Mouse (Mus musculus) heart, postnatal 14 days (tissue): Measurements from ENCODE around the gene She. TPM values are rescaled to one million over a fixed set of nuclear protein-coding genes. Genes with fewer than 3 reads are reported as not detected.
A peak's percentile ranks its signal among the peaks of the same experiment; 100 is the strongest.

Experiments
- DNase-seq, 2 experiments: peaks; one replicate each; pipeline ENCODE4 v3.0.0; 2021 to 2022
- intact Hi-C: fragments of 180-260 bp; cut with DNase I; formaldehyde crosslinking; loops from one replicate; pipeline ENCODE4 v1.15.1; 2025
- total RNA-seq, 2 experiments: library from RNA; stranded (reverse); gene quantifications; 2 replicates each; pipeline ENCODE4 v1.2.3; 2021

She gene
- total RNA-seq, 2 experiments from 2014 or later: 18.1 TPM

GRCm38 (mm10) chr3:89875781-89876180 lies 44.6 kb downstream of the She start:
- intact Hi-C loops: loop anchor here (5.0 kb wide), 1 partner anchor 37 kb away; the partner anchor contains the start of gene Il6ra
- DNase-seq: no peak

DNA sequence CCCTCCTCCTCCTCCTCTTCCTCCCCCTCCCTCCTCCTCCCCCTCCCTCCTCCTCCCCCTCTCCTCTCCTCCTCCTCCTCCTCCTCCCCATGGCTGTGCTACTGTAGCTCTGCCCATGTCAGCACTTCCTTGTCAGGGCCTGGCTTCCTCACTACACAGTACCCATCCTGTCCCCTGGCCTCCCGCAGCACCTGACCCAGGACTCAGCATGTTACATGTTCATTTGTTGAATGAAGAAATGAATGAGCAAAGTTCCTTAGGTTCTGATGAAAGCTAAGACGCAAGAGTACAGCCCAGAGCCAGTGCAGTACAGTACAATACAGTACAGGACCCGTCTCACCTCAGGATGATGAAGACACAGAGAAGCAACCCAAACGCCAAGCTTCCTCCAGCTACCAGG lies 45.3 kb downstream of the She start:
- intact Hi-C loops: loop anchor here (5.0 kb wide), 1 partner anchor 36 kb away; the partner anchor contains the start of gene Il6ra

GRCm38 (mm10) chr3:89877129-89877528 lies 46.0 kb downstream of the She start:
- DNase-seq: no peak
- intact Hi-C loops: loop anchor here (5.0 kb wide), 1 partner anchor 35 kb away; the partner anchor contains the start of gene Il6ra

More for the DNA sequence above, 45.3 kb downstream of the She start:
- no peak for DNase-seq

- intact Hi-C loops: loop anchor here (5.0 kb wide), 1 partner anchor 34 kb away; the partner anchor contains the start of gene Il6ra
Measured at GRCm38 (mm10) chr3:89878456-89878855, 47.3 kb downstream of the She start.

DNA sequence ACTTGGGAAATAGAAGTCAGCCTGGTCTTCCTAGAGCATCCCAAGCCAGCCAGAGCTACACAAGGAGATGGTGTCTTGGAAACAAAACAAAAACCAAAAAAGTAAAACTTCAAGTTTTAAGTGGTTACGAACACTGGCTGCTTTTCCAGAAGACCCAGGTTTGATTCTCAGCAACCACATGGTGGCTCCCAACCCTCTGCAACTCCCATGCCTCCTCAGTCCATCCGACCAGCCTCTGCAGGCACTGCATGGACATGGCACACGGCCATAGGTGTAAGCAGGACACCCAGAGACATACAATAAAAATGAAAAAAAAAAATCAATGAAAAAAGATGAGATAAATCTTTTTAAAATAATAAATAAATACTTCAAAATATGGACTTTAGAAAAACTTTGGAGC lies 48.2 kb downstream of the She start:
- intact Hi-C loops: loop anchor here (5.0 kb wide), 1 partner anchor 33 kb away; the partner anchor contains the start of gene Il6ra
- DNase-seq: no peak

More at GRCm38 (mm10) chr3:89878456-89878855, 47.3 kb downstream of the She start:
- no peak for DNase-seq

DNA sequence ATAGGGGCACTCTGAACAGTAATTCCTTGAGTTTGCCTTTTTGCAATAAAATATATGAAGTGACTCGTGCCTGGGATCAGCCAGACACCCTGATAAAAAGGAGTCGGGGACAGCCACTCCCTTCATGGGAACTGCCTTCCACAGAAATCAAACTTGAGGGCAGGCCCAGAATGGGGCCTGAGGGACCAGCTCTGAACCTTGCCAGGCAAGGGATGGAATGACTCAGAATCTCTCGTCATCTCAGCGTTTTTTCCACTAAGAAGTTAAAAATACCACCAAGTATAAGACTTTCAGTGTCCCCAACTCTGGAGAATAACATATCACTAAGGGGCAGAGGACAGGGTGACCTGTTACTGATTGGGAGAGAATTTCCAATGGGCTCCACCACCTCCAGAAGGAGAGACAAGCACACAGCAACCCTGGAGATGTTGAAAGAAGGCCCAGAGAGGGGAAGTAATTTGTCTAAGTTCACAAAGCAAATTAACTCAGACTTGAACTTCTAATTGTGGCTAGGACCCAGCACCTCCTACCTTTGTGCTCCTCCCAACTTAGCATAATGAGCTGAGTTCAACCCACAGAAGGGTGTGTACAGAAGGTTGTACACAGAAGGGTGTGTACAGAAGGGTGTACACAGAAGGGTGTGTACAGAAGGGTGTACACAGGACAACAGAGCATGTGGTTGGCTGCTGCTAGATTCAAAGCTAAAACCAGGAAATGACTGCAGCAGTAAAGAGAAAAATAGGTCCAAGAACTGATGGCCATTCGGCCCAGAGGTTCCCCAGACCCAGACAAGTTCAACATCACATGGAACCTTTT lies 49.1 kb downstream of the She start:
- intact Hi-C loops: no loop called here
- no peak for DNase-seq

DNA sequence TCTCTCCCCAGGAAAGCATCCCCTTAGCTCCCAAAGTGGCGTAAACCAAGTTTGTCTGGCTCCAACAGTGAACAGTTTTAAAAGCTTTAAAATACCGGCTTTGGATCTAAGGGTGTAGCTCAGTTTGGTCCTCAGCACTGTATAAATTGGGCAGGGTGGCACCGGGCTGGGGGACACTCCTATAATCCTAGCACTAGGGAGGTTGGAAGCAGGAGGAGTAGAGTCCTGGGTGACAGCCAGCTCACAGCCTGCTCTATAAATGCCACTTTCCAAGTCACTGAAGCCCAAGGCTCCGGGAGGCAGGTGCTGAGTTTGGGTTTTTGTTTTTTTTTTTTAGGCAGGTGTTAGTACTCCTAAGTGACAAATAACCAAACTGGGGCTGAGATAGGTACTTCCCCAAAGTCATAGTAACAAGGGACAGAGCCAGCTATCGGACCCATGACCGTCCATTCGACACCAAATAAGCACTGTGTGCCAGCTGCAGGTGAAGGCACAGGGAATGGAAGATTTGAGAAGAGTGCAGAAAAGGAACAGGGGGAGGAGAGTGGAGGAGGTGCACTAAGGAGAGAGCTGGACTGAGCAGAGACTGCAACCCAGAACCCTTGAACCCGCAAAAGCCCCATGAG lies 51.5 kb downstream of the She start:
- no peak for DNase-seq
- intact Hi-C loops: no loop called here

GRCm38 (mm10) chr3:89883582-89884041 lies 52.4 kb downstream of the She start:
- intact Hi-C loops: no loop called here
- no peak for DNase-seq

- intact Hi-C loops: no loop called here
- DNase-seq: no peak
Measured at GRCm38 (mm10) chr3:89885766-89886165, 54.6 kb downstream of the She start.

GRCm38 (mm10) chr3:89887582-89888230 lies 56.5 kb downstream of the She start:
- intact Hi-C loops: no loop called here
- DNase-seq: no peak

- DNase-seq: no peak
- intact Hi-C loops: no loop called here
Measured at GRCm38 (mm10) chr3:89889841-89890430, 58.8 kb downstream of the She start.

GRCm38 (mm10) chr3:89891696-89892095 lies 60.5 kb downstream of the She start:
- intact Hi-C loops: no loop called here
- no peak for DNase-seq

DNA sequence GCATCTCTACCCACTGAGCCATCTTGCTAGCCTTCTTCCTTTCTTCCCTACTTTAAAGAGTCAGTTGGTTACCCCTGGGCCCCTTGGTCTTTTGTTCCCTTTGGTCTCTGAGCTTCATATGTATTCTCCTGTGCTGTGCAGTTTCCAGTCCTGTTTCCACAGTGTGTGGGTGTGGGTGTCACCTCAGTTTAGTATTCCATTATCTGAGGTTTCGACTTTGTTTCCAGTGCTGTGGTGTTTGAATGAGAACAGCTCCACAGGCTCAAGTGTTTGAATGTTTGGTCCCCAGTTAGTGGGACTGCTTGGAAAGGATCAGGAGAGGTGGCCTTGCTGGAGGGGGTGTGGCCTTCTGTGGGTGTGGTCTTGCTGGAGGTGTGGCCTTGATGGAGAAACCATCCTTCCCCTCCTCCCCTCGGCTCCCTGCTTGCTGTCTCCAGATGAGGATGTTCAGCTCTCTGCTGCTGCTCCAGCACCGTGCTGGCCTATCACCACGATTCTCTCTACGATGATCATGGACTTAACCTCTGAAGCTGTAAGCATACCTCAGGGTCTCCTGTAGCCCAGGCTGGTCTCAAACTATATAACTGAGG lies 61.4 kb downstream of the She start:
- no peak for DNase-seq
- intact Hi-C loops: no loop called here

DNA sequence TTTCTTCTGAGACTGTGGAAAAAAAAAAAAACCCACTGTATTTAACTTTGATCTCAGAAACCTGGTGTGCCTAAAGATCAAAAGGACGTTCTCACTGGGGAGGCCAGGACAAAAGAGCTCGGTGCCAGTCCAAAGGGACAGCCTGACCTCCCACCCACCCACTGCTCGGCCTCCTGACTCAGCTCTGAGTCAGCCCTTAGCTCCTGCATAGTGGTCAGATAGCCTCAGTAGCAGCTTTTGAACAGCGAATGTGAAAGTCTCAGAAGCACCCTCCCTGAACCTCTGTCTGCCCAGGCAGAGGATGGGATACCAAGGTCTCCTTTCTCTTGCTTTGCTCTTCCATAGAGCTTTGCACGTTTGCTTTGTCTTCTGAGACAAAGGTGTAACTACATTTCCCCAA lies 65.4 kb downstream of the She start:
- DNase-seq: no peak
- intact Hi-C loops: no loop called here

- intact Hi-C loops: no loop called here
- DNase-seq: no peak
Measured at GRCm38 (mm10) chr3:89897204-89897796, 66.1 kb downstream of the She start.

DNA sequence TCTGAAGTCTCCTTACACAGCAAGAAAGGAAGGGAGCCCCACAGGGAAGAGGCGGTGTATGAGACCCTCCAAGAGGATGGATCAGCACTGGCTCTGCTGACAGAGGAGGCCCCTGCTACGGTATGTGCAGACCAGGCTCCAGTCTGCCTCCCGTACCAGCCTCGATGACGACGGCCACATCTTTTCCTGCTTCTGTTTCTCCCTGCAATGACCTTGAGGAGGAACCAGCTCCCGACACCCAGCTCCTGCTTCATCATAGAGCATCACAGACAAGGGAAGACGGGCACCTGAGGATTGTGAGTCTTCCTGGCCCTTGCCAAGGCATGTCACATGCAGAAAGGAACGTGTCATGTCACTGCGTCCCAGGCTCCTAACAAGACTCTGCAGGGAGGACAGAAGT lies 66.8 kb downstream of the She start:
- DNase-seq: no peak
- intact Hi-C loops: no loop called here

DNA sequence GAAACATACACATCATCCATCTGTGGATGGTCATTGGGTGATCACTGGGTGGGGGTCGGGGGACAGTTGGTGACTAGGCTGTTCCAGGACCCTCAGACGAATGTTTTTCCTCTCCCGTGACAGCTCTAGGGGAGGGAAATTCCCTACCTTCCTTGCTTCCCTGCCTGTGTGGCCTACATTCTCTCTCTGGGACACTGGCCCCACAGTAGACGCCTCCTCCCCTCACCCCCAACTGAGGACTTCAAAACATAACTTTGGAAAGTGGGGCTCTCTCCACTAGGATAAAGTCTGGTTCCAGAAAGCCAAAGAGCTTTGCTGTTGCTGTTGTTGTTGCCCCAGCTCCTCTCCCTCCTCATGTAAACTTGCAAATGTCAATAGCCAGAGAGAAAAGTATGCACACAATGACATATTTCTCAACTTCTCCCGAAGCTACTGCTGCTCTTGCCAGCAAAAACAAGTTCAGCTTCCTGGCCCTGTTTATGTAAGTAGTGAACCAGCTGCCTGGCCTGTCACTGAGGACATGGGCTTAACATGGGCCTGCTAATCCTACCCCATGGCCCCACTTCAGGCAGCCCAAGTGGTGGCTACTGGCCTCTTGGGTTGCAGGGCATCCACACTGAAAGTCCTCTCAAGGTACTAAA lies 67.8 kb downstream of the She start:
- peak; percentile 37 to 46 for DNase-seq
- intact Hi-C loops: no loop called here

GRCm38 (mm10) chr3:89899511-89899908 lies 68.3 kb downstream of the She start:
- no peak for DNase-seq
- intact Hi-C loops: no loop called here

- intact Hi-C loops: no loop called here
- no peak for DNase-seq
Measured at GRCm38 (mm10) chr3:89907846-89908245, 76.7 kb downstream of the She start.
